Mouse (Mus musculus) lung, postnatal 10 days (tissue): Measurements from ENCODE around the gene Epn3.
A peak's percentile ranks its signal among the peaks of the same experiment; 100 is the strongest.

Source experiments
- DNase-seq: peaks from one replicate; pipeline ENCODE4 v3.0.0; 2021

Epn3 gene

DNA sequence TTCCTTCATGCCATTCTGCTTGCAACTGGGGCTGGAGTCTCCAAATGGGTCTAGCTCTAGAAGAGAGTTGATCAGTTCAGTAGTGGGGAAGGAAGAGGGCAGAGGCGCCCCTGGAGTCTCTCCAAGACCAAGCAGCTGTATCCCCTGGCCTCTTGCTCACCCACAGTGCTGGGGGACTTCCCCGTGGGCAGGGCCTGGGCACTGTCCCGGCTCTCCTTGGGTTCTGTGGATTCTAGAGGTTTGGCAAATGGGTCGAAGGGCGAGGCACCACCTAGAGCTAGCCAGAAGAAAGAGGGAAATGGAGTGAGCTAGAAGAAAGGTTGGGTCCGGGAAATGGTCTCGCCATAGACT is 8.1 kb downstream of the Epn3 start:
- DNase-seq: no peak

DNA sequence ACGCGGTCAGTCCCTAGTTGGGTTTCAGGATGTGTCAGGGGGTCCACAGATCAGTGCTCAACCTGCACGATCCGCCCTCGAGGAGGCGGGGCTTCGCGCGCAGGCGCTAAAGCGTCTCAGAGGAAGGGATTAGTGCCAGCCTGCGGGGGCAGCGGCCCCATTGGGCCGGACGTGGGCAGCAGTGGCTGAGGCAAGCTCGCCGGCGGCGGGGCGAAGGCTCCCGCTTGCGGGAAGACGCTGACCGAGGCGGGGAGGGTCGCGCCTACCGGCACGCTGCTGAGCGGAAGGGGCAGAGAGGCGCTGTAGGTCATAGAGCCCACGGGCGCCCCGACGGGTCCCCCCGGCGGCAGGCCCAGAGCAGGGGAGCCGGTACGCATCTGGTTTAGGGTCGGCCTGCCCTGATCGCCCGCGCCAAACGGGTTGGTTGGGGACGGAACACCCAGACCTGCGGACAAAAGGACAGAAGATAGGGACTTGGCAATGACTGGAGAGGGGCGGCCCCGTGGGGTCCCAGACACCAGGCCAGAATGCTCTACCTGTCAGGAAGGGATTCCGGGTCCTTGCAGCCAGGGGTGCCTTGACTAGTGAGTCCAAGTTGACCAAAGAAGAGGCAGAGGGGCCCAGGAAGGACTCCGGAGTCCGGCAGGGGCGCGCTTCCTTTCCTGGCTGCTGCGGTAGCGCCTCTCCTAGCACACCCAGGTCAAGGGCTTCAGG is 8.6 kb downstream of the Epn3 start:
- DNase-seq: peak; percentile 62

- no peak for DNase-seq
These were observed 10.0 kb downstream of the Epn3 start for GRCm38 (mm10) chr11:94489745-94490144.

DNA sequence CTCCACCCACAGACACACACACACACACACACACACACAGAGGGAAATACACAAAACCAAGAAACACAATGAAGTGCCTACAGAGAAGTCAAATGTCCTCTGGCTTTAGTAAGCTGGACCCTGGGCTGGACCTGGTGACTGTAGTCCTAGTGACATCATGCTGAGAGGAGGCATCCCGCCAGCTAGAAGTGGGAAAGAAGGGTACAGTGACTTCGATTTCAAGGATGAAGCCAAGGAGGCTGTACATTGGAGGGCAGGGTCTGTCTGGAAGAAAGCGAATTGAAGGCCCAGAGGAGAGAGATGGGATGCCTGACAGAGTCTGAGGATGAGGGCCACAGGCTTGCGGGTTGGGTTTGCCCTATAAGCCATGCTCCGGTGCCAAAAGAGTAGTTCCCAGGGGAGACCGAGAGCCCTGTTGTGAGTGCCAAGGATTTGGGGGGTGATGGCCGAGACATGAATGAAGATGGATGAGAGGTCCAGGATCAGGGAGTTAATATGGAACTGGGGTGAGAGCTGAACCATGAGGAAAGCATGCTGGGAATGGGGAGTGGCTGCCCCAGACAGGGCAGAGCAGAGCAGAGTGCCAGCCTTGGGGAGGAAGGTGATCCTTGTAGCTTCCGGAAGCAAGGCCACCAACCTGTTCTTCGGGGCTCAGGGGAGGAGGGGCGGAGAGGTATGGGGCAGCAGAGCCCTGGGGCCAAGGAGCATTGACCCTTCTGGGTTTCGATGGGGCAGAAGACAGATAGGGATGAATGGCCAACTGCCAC is 10.8 kb downstream of the Epn3 start:
- DNase-seq: no peak

GRCm38 (mm10) chr11:94486001-94486400 is 13.8 kb downstream of the Epn3 start, which contains the start of gene Spata20:
Gene Spata20 (minus strand): TSS chr11:94486179.
- peak; percentile 90 for DNase-seq

DNA sequence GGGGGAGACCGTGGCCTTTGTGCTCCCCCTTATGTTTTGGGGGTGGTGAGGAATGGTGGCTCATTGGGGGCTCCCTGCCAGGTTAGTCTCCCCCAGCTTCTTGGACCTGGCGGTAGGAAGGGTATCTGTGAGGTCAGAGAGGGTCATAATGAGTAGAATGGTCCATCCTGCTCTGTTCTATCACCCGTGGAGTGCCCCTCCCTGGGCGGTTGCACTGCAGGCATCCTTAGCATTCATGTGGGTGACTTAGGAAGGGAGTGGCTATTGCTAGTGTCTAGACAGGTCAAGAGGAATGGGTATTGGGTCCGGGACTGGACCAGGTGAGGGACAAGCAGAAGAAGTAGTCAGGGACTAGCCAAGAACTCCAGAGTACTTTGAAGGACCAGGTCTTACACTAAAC is 14.6 kb downstream of the Epn3 start:
- DNase-seq: no peak

GRCm38 (mm10) chr11:94484636-94485035 is 15.1 kb downstream of the Epn3 start:
- no peak for DNase-seq

DNA sequence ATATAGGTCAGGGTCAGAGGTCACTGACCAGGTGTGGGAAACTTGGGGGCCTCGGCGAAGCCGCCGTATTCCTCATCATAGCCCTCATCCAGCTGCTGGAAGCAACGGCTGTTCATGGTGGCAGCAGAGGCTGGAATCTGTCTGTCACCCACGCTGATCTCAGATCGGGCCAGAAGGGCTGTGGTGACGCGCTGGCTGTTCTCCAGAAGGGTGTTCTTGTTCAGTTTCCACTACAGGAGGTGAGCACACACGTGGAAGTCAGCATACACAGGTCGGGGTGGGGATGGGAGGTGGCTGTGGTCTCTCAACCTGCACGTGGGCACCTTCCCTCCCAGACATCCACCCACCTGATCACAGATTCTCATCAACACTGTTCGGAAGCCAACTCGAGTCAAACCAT is 15.9 kb downstream of the Epn3 start:
- no peak for DNase-seq

GRCm38 (mm10) chr11:94483436-94483835 is 16.3 kb downstream of the Epn3 start:
- no peak for DNase-seq

- no peak for DNase-seq
These were observed 17.0 kb downstream of the Epn3 start for GRCm38 (mm10) chr11:94482738-94483137.

DNA sequence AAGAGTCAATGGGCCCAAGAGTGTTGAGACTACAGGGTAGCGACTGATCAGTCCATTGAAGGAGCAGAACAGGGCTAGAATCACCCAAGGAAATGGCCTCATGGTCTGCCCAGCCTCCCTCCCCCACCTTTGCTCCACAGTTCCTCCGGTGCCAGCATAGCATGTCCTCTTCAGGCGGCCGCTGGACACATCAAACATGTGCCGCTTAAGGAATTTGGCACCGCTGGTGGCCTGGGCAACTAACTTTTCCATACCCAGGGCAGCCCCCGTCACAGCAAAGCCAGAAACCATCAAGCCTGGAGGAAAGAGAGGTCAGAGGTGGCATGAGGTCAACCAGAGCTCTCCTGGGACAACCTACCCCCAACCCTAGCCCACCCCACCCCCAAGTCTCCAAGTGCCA is 17.8 kb downstream of the Epn3 start:
- DNase-seq: no peak

GRCm38 (mm10) chr11:94480382-94480781 is 19.4 kb downstream of the Epn3 start:
- DNase-seq: no peak

DNA sequence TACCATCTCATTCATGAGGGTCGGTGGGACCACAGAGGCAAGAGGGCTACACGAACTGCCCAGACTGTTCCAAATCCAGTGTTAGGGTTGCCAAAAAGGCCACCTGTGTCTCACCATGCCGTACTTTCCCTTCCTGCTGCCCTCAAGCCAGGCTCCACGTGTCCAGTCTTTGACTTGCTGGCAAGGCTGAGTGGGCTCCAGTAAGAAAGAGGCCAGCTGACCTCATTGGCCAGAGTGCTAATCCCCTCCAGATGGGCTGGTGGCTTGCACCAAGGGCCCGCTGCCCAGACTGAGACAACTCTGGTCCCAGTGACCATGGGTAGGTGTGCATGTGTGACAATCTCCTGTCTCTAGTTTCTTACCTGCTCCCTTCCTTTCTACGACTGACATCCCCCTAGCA is 22.1 kb downstream of the Epn3 start:
- no peak for DNase-seq

GRCm38 (mm10) chr11:94475722-94476121 is 24.1 kb downstream of the Epn3 start:
- DNase-seq: no peak

DNA sequence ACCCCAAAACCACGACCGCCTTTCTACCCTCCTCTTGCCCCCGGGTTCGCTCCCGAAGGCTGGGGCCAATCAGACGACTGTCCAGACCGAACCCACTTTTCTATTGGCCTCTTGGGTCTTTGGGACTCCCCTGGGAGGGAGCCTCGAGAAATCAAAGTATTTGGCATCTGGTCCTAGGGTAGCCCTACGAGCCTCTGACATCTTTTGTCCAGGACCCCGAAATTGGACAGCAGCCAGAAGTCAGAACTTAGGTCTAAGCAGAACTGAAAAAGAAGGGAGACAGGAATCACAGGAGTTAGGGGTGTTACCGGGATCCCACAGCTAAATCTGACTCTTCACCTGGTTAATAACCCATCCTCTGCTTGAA is 25.2 kb downstream of the Epn3 start:
- DNase-seq: no peak

GRCm38 (mm10) chr11:94473707-94474543 is 25.8 kb downstream of the Epn3 start, which contains the start of gene Cacna1g:
Gene Cacna1g (minus strand): TSS chr11:94474198.
- DNase-seq: peak; percentile 95

GRCm38 (mm10) chr11:94472916-94473706 is 26.7 kb downstream of the Epn3 start:
- no peak for DNase-seq

GRCm38 (mm10) chr11:94472585-94472915 is 27.2 kb downstream of the Epn3 start:
- no peak for DNase-seq

- DNase-seq: no peak
These were observed 27.8 kb downstream of the Epn3 start for GRCm38 (mm10) chr11:94471740-94472584.

DNA sequence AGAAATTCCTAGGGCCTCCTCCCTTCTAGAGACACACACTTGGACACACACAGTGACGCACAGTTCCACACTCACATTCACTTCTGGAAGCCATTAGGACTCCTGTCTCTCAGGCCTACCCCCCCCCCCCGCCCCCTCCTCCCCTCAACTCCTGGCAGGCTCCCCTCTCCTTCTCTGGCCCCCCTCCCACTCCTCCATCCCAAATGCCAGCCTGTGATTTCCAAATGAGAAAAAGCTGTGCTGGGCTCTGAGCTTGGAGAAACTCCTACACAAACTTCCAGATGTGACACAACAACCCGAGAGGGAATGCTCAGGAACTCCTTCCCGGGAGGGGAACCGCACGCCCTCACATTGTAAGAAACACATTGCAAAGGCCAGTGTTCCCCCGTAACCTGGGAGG is 29.4 kb downstream of the Epn3 start:
- DNase-seq: no peak

DNA sequence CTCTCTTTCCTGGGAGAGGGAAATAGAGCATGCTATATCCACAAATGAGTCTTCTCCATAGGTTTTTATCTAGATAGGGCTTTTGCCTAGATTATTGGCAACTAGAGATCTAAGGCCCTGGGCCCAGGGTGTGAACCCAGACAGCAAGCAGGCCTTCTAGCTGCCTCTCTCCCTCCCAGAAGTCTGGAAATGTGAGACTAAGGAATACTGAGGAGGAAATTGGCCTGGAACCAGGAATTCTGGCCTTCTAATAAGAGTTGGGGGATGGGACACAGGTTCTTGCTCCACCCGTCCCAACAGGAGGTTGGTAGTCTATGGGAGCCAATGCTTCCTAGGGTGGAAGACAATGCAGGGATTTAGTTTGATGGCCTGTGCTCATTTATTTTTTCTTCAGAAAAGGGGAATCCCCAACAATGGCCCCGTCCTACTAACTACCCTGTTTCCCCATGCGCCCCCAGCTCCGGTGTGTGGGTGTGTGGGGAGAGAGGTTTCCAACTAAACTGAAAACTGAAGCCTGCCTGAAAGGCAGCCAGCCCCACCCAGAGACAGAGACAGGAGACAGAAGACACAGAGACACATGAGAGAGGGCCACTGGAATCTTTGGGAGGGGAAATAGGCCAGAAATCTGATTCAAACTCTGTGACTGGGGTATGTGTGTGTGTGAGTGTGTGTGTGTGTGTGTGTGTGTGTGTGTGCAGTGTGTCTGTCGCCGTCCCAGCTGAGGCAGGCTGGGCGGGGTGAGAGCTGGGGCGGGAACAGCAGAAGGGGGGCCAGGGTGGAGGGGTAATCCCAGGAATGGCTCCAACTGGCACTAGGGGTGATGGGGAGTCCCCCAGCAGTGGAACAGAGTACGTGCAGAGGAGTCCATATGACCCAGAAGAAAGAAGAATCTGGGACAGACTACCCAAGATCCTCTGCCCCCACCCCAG is 30.4 kb downstream of the Epn3 start:
- peak; percentile 76 for DNase-seq
